Mouse (Mus musculus) spleen, postnatal 4 days (tissue): ENCODE measurements around the gene Gnaz.

Experiments used
- DNase-seq, 2 experiments: peaks; one replicate each; pipeline ENCODE4 v3.0.0; 2022; ENCODE audit warnings: low spot score in 2 of 2

Gnaz gene

DNA sequence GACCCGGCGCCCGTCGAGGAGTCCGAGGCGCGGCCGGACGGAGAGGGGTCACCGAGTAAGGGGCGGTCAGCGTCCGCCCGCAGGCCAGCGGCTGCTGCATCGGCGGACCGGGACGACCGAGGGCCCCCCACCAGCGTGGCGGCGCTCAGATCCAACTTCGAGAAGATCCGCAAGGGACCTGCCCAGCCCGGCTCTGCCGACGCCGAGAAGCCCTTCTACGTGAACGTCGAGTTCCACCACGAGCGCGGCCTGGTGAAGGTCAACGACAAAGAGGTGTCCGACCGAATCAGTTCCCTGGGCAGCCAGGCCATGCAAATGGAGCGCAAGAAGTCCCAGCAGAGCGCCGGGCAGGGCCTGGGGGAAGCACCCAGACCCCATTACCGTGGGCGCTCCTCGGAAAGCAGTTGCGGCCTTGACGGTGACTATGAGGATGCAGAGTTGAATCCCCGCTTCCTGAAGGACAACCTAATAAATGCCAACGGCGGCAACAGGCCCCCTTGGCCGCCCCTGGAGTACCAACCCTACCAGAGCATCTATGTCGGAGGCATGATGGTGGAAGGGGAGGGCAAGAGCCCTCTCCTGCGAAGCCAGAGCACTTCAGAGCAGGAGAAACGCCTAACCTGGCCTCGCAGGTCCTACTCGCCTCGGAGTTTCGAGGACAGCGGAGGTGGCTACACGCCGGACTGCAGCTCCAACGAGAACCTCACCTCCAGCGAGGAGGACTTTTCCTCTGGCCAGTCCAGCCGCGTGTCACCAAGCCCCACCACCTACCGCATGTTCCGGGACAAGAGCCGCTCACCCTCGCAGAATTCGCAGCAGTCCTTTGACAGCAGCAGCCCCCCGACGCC is 94.6 kb downstream of the Gnaz start:
- DNase-seq: peak in 1 of 2 experiments; percentile 69

GRCm38 (mm10) chr10:75062189-75062561 is 95.2 kb downstream of the Gnaz start:
- no peak for DNase-seq

DNA sequence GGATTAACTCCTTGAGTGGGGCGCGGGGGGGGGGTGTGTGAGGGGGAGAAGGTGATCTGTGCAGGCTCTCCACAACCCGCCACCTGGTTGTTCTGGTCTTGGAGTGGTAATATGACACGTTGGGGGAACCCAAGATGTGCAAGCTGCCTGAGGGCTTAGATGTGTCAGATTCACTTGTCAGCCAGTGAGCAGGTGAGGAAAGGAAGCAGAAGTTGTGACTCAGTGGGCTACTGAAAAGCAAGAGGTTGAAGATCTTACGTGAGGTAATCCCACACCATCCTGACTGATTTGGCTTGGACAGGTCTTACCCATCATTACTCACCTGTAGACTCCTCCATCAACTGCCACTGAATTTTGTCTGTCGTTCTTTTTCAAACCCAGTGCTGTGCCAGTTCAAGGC is 95.6 kb downstream of the Gnaz start:
- no peak for DNase-seq

GRCm38 (mm10) chr10:75063301-75063965 is 96.5 kb downstream of the Gnaz start:
- no peak for DNase-seq

- no peak for DNase-seq
Measured at GRCm38 (mm10) chr10:75065691-75066090, 98.7 kb downstream of the Gnaz start.
